Mouse (Mus musculus) liver, embryonic 16.5 days (tissue): ENCODE results near the gene Shkbp1. TPM values are rescaled to one million over a fixed set of nuclear protein-coding genes. Genes with fewer than 3 reads are reported as not detected.
A peak's percentile ranks its signal among the peaks of the same experiment; 100 is the strongest.

Source experiments
- ATAC-seq: fragments of 200-750 bp; cut with Nextera tagmentation; 2 replicates; pipeline ENCODE4 v1.8.0; 2017; ENCODE audit warnings: low read depth, mild to moderate bottlenecking, moderate number of reproducible peaks, moderate library complexity
- H3K27ac ChIP-seq: fragments of 300-500 bp; sonication (generic); 2 replicates; pipeline ENCODE4 v1.5.1; 2014; ENCODE audit warnings: mild to moderate bottlenecking, low read length
- H3K27me3 ChIP-seq: fragments of 300-500 bp; sonication (generic); 2 replicates; pipeline ENCODE4 v1.6.1; 2014; ENCODE audit warnings: low read depth, low read length, mixed read lengths; ENCODE audit not compliant: control insufficient read depth, insufficient read depth
- H3K36me3 ChIP-seq: fragments of 300-500 bp; sonication (generic); 2 replicates; pipeline ENCODE4 v1.6.1; 2014; ENCODE audit warnings: mild to moderate bottlenecking; ENCODE audit not compliant: control insufficient read depth, insufficient read depth
- H3K4me1 ChIP-seq: fragments of 300-500 bp; sonication (generic); 2 replicates; pipeline ENCODE4 v1.6.1; 2014; ENCODE audit warnings: low read depth, low read length, mixed read lengths; ENCODE audit not compliant: control insufficient read depth
- H3K4me2 ChIP-seq: fragments of 300-500 bp; sonication (generic); 2 replicates; pipeline ENCODE4 v1.6.1; 2014; ENCODE audit warnings: low read depth, low read length, mixed read lengths
- H3K4me3 ChIP-seq: fragments of 300-500 bp; sonication (generic); 2 replicates; pipeline ENCODE4 v1.5.1; 2014; ENCODE audit warnings: low read depth, mild to moderate bottlenecking, low read length
- H3K9ac ChIP-seq: fragments of 300-500 bp; sonication (generic); 2 replicates; pipeline ENCODE4 v1.6.1; 2014; ENCODE audit warnings: low read depth, low read length
- H3K9me3 ChIP-seq: fragments of 300-500 bp; sonication (generic); replicated peaks from 2 replicates; pipeline ENCODE4 v1.6.1; 2016; ENCODE audit warnings: low read length; ENCODE audit not compliant: control insufficient read depth
- WGBS: fragments of 180-500 bp; shearing (Covaris S2); extraction: QIAGEN DNeasy Blood & Tissue Kit; methylation state at CpG from one replicate; pipeline ENCODE4 v1.1.7; 2014; ENCODE audit not compliant: insufficient replicate concordance; 5-methylcytosine and 5-hydroxymethylcytosine counted together
- polyA plus RNA-seq: library from polyadenylated mRNA; unstranded; fragments of >200 nt; fragmentation: Nextera tagmentation; extraction: Ambion mirVana; gene quantifications from 2 replicates; pipeline ENCODE4 v1.2.1, GENCODE M21; 2015

Gene Shkbp1
- polyA plus RNA-seq, 1 experiment from 2014 or later = 16.1 TPM

DNA sequence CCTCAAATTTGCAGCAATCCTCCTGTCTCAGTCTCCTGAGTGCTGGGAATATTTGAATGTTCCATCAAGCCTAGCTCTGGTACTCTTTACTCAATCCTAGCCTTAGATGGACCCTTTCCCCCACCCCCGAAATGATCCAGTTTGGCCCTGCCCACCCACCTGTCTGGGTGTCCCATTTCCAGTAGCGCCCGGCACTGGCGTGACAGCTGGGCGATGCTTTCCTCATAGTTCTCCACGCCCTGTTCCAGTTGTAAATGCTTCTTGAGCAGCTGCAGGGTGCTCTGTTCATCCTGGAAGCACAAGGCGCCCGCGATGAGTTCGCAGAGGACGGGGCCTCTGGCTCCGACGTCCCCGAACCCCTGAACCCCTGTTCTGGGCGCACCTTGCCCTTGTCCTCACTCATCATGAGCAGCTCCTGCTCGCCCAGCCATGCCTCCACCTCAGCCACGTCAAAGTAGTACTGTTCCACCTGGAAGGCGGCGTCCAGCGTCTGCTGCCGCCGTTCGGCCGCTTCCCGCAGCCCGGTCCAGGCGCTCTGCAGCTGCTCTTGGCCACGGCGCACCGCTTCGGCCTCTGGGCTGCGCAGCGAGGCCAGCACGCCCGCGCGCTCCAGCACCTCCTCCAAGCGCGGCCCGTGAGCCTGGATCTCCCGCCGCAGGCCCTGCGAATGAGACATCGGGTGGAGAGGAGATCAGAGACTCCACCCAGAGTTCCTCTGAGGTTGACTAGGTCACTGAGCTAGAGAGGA lies 16.1 kb upstream of the Shkbp1 start:
- ATAC-seq = no peak
- Histone ChIP-seq H3K9me3 (peaks cover 3% of the 10 kb centered on the region; the same call in 1 of the 2 replicates), H3K9ac (no peak overlapping the region), H3K27ac (no peak overlapping the region), H3K4me3 (no peak overlapping the region), H3K4me1 (peaks cover 2% of the 10 kb centered on the region; the same call in 1 of the 2 replicates), H3K4me2 (no peak overlapping the region), H3K36me3 (no peaks in the 10 kb centered on the region), H3K27me3 (peaks cover 87% of the 10 kb centered on the region)
- 6% methylated on average over 44 of the region's 44 CpGs for WGBS

DNA sequence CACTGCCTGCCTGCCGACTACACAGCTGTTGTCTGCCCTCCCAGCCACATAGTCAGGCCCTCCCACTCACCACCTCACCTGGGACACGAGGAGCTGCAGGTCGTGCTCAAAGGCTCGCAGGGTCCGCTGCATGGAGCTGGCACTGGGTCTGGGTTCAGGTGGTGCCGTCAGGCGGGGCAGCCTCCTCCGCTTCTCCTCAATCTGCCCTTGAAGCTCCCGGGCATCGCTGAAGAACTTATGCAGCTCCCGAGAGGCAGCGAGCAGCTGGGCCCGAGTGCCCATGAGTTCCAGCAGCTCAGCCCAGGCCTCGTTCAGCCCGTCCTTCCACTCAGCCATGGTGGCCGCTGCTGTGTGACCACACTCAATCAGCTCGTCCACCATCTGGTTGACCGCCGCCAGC lies 13.3 kb upstream of the Shkbp1 start:
- H3K9ac ChIP-seq = no peak overlapping the region
- WGBS = 71% methylated on average over 19 of the region's 19 CpGs
- H3K4me3 ChIP-seq = no peak overlapping the region
- peaks cover 3% of the 10 kb centered on the region; the same call in 1 of the 2 replicates for H3K9me3 ChIP-seq
- ATAC-seq = no peak
- H3K27me3 ChIP-seq = peaks cover 95% of the 10 kb centered on the region
- no peak overlapping the region for H3K4me2 ChIP-seq
- peaks cover 2% of the 10 kb centered on the region; the same call in 1 of the 2 replicates for H3K4me1 ChIP-seq
- H3K36me3 ChIP-seq = no peaks in the 10 kb centered on the region
- H3K27ac ChIP-seq = no peak overlapping the region

DNA sequence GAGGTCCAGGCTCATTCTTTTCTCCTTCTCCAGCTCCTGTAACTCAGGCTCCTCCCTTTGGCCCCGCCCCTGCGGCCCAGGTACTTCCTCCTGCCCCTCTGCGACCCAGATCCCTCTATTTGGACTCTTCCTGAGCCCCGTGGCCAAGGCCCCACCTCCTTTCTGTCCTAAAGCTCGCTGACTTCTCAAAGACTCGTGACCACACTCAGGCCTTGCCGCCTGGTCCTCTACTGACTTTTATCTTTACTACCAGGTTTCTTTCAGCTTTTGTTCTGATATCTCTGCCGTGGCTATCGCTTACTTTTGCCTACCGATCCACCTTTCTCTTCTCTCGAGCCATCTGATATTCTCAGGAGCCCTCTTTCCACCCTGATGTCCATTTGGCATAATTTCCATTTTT lies 12.2 kb upstream of the Shkbp1 start:
- WGBS = 6% methylated on average over 11 of the region's 11 CpGs

DNA sequence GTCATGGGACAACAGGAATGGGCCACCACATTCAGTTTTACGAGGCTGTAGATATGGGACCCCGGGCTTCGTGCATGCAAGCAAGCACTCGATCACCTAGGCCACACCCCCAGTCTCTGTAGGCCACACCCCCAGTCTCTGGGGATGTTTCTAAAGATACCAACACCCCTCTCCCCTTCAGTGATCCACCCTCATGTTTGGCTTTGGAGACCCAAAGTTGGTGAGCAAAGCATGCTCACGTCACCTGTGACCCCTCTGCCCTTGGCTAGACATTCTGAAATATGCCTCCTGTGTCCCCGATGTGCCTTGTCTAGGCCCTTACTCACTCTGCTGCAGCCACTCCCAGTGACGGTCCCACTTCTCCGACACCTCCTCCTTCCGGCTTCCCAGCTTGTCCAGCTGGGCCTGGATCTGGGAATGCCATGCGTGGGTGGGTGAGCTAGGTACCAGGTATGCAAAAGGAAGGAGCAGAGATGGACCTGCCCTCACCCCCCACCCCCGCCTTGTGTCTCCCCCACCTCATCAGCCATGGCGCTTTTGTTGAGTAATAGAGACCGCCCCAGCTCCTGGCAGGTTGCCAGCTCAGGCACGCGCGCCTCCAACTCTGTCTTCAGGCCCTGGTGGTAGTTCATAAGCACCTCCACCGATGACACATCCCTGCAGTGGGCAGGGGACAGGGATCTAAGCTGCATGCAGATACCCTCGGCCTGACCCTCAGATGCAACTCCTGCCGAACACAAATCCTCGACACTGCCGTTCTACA lies 10.4 kb upstream of the Shkbp1 start:
- H3K27me3 ChIP-seq = peaks cover 89% of the 10 kb centered on the region
- WGBS = 37% methylated on average over 21 of the region's 21 CpGs
- H3K4me2 ChIP-seq = no peak overlapping the region

More for the DNA sequence above, 12.2 kb upstream of the Shkbp1 start:
- H3K27ac ChIP-seq = no peak overlapping the region
- no peak overlapping the region for H3K4me2 ChIP-seq
- no peak overlapping the region for H3K9ac ChIP-seq
- no peak for ATAC-seq
- H3K9me3 ChIP-seq = peaks cover 3% of the 10 kb centered on the region; the same call in 1 of the 2 replicates
- no peaks in the 10 kb centered on the region for H3K36me3 ChIP-seq
- peaks cover 2% of the 10 kb centered on the region; the same call in 1 of the 2 replicates for H3K4me1 ChIP-seq
- no peak overlapping the region for H3K4me3 ChIP-seq
- H3K27me3 ChIP-seq = peaks cover 95% of the 10 kb centered on the region

DNA sequence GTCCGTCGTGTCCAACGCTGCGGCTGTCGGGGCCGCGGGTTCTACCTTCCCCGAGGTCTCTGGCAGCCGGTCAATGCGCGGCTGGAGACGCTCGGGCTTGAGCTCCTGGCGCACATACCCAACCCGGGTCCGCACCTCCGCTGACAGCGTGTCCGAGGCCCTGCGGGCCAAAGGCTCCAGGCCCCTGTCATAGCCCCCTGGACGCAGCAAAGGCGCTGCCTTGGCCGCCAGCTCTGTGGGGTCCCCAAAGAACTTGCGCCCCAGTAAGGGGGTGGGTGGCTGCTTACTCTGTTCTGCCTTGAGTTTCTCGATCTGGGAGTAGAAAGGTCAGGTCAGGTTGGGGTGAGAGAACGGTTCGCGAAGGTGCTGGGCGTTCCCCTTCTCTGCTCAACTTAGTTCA lies 8.6 kb upstream of the Shkbp1 start:
- Histone ChIP-seq H3K27me3 (peaks cover 73% of the 10 kb centered on the region), H3K4me3 (no peak overlapping the region), H3K4me1 (peaks cover 10% of the 10 kb centered on the region), H3K27ac (no peak overlapping the region), H3K36me3 (no peaks in the 10 kb centered on the region), H3K9me3 (no peaks in the 10 kb centered on the region), H3K9ac (no peak overlapping the region), H3K4me2 (no peak overlapping the region)
- no peak for ATAC-seq
- 7% methylated on average over 29 of the region's 29 CpGs for WGBS

More for the DNA sequence above, 10.4 kb upstream of the Shkbp1 start:
- H3K9me3 ChIP-seq = peaks cover 3% of the 10 kb centered on the region; the same call in 1 of the 2 replicates
- no peak for ATAC-seq
- no peak overlapping the region for H3K9ac ChIP-seq
- H3K4me1 ChIP-seq = peaks cover 8% of the 10 kb centered on the region
- H3K4me3 ChIP-seq = no peak overlapping the region
- H3K36me3 ChIP-seq = no peaks in the 10 kb centered on the region
- no peak overlapping the region for H3K27ac ChIP-seq

DNA sequence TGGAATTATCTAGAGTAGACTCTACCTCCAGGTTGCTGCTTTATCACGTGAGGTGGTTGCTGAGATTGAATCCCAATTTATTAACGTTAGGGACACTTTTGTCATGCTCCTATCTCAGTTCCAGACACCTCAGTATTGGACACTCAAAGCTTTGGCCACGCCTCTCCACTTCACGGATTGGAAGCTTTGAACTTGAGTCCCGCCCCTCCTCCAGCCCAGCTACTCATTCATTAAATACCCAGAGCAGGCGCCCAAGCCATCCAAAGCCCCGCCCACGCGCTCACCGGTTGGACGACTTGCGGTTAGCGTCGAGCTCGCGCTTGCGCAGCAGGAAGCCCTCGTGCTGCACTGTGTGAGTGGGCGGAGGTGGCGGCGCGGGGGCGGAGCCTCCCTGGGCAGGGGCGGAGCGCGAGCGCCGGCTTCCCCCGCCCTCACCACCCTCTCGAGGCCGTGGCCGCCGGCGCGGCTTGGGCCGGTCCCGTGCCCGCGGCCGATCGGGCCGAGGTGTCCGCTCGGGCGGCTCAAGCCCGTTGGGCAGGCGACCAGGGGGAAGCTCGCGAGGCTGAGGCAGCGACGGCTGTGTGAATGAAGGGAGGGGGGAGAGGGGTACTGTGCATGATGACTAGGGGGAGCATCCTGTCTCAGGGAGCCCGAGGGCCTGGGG lies 5.6 kb upstream of the Shkbp1 start:
- peak; percentile 94 for ATAC-seq

DNA sequence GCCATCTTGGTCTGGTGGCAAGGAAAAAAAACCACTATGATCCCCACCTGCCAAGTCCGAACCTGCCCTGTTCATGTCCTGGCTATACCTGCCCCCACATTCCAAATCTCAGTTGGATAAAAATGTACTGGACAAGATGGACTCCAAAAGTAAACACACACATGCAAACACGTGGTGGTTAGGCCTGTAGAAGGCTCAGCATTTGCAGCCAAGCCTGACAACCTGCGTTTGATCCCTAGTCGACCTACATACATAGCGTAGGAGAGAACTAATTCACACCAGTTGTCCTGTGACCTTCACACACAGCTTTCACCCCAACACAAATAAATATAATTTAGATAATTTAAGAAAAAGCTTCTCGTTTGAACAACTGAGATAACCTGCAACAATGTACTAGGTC lies 4.9 kb upstream of the Shkbp1 start:
- H3K9ac ChIP-seq = no peak overlapping the region
- no peaks in the 10 kb centered on the region for H3K9me3 ChIP-seq
- H3K27ac ChIP-seq = no peak overlapping the region
- peaks cover 19% of the 10 kb centered on the region for H3K4me1 ChIP-seq
- 52% methylated on average over 6 of the region's 6 CpGs for WGBS
- no peak overlapping the region for H3K4me3 ChIP-seq
- ATAC-seq = no peak
- no peak overlapping the region for H3K4me2 ChIP-seq
- H3K27me3 ChIP-seq = peaks cover 53% of the 10 kb centered on the region
- H3K36me3 ChIP-seq = no peaks in the 10 kb centered on the region

More for the DNA sequence above, 5.6 kb upstream of the Shkbp1 start:
- H3K4me3 ChIP-seq = peak overlapping the region; percentile 55
- H3K4me1 ChIP-seq = peaks cover 16% of the 10 kb centered on the region
- peaks cover 59% of the 10 kb centered on the region for H3K27me3 ChIP-seq
- no peaks in the 10 kb centered on the region for H3K36me3 ChIP-seq
- no peak overlapping the region for H3K27ac ChIP-seq
- H3K9me3 ChIP-seq = no peaks in the 10 kb centered on the region
- peak overlapping the region; percentile 85 for H3K4me2 ChIP-seq
- under 1% methylated on average over 52 of the region's 52 CpGs for WGBS
- peak overlapping the region; percentile 61; the same call in 1 of the 2 replicates for H3K9ac ChIP-seq

DNA sequence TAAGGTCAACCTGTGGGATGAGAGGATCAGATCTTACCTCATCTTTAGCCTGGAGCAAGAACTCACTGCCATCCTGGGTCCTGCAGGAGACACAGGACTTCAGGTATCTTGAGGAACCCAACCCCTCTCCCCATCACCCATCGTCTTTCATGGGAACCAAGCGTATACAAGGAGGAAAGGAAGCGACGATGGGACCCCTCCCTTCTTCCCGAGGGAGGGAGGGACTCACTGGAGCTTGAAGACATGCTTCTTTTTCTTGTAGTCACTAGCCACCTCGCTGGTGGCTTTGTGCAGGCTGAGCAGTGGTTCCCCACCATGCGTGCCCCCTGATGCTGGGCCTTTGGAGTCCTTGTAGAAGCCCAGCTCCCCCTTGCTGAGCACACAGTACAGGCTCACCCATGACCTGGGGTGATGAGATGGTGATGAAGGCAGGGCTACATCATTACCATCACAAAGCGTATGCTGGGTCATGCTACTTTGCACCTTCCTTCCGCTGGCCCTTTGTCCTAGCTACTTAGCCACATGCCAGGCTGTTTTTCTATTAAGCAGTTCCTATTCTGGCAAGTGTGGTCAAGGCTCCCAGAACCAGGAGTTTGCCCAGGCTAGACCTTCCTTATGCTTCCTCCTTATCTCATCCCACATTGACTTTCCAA lies 4.0 kb upstream of the Shkbp1 start:
- Histone ChIP-seq H3K4me3 (no peak overlapping the region), H3K36me3 (no peaks in the 10 kb centered on the region), H3K9ac (no peak overlapping the region), H3K27me3 (peaks cover 44% of the 10 kb centered on the region), H3K4me2 (no peak overlapping the region), H3K4me1 (peaks cover 24% of the 10 kb centered on the region), H3K9me3 (no peaks in the 10 kb centered on the region), H3K27ac (no peak overlapping the region)
- 80% methylated on average over 9 of the region's 9 CpGs for WGBS
- ATAC-seq = no peak
